Mouse (Mus musculus): ENCODE results near the gene Cap2.

Gene Cap2

DNA sequence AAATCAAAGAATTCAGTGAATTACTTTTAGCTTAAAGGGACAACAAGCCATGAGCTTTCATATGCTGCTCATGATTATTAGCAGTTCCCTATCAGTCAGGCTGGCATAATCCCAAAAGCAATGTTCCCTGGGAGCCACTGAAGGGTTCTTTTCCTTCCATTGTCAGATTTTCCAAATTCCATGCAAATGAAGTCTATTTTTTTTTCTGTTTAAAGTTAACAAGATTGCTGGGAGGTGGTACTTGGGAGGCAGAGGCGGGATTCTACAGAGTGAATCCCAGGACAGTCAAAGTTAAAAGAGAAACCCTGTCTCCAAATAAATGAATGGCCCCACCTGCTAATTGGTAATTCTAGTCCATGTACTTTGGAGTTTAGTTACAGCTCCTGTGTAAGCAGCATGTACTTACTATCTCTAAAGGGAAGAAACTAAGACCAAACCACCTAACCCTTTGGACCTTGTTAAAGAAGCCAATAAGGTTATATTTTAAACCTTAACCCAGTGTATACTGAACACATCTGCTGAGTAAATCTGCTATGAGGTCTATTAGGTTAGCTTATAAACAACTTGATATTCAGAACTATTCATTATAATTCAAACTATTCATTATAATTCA lies 193.8 kb downstream of the Cap2 start:
- no peak for DNase-seq (ENCODE audit: low spot score)

DNA sequence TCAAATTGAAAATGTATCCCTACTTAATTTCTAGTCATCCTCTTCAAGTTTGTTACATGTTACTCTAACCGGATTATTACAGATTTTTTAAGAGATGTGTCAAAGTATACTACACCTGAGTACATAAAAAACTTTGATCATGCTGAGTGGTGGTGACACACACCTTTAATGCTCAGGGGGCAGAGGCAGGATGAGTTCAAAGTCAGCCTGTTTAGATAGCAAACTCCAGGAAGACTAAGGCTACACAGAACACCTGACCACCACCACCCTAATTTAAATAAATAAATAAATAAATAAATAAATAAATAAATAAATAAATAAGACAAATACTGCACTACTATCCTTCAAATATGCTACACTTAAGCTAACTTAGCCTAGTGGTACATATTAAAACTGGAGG lies 194.3 kb downstream of the Cap2 start:
- no peak for DNase-seq (ENCODE audit: low spot score)

DNA sequence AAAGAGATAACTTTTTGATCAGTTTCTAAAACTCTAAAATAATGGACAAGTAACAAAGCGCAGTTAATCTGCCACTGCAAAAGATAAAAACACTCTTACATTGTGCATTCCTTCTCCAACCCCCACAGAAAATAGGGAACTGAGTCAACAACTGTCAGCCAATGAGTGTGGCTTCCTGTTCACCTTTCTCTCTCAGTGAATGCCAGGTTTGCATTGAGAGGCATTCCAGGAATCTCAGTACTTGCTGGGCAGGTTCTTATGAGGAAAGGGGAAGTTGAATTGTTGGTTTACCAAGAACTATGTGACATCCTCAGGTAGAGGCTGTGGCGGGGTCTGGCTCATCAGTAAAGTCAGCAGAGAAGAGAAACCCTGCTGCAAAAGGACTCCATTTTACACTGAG lies 195.1 kb downstream of the Cap2 start:
- DNase-seq (ENCODE audit: low spot score): no peak

DNA sequence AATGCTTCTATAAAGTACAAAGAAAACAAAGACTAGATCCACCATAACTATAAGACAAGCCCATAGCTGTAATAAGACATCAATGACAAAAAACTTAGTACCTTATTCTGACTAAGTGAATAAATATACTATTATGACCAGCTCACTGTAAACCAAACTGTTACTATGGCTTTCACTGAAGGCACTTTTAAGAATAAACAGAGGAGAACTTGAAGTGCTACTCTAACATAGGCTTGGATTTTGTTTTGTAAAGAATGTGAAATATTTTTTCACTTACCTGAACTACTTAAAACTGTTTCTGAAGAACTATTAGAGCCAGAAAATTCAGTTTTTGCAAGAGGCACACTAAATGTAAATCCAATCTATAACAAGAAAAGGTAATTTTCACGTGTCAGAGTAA lies 197.7 kb downstream of the Cap2 start:
- no peak for DNase-seq (ENCODE audit: low spot score)

Measured in c-Kit-positive CD71-positive TER-119-positive erythroid progenitor cells, embryonic 14.5 days (primary cell).